Mouse (Mus musculus) adrenal gland, adult (tissue): ENCODE results near the gene Nelfb.

Experiments
- DNase-seq, 2 experiments: peaks; one replicate each; pipeline ENCODE4 v3.0.0; 2022 to 2023; ENCODE audit warnings: low spot score in 1 of 2; ENCODE audit not compliant: inconsistent age in 2 of 2

The Nelfb gene

DNA sequence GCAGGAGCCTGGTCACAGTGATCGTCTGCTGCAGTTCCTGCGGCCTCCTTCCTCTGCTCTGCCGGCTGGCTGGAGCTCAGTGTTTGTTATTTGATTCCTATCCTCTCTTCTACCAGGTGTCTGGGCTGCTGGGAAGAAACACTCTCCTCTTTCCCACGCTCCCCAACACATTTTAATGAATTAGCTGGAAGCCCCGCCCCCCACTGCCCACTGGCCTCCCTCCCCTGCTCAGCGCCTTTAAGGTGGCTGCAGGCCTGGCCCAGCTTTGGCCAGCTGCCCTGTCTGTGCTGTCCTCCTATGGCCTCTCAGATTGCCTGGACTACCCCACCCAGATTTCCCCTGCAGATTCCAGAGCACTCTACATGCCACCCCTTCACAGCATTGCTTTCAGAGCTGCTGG is 33.6 kb downstream of the Nelfb start:
- peak in 1 of 2 experiments; percentile 65 for DNase-seq

DNA sequence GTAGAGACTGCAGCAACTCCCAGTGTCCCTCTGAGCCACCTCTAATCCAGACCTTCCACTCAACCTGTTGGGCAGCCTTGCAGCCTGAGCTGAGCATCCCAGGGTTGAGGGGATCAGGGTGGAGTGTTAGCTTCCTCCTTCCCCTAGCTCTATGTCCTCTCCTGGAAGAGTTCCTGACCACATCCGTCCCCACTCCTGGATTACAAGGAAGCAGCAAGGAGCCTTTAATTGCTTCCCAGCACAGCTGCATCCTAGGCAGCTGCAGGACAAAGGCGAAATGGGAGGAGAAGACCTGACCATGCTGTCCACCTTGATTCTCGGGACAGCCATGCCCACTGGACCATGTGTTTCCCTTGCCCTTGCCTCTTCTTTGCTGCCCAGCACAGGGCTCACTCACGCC is 34.2 kb downstream of the Nelfb start:
- no peak for DNase-seq

DNA sequence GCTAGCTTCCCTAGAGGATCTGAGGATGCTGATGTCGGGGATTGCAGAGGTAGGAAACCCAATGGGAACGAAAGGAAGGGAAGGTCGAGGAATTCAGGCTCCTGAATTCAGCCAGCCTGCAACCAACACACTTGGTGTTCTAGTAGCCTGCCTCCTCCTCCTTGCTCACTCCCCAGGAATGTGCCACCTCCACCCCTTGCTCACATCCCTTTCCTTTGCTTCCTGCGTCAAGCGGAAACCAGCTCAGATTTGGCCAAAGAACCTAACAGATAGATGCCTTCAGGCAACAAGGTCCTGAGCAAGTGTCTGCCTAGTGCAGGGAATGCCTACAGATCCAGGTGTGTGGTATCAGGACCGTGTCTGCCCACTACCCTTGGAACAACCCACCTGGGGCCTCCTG is 34.7 kb downstream of the Nelfb start:
- peak in 1 of 2 experiments; percentile 59 for DNase-seq

DNA sequence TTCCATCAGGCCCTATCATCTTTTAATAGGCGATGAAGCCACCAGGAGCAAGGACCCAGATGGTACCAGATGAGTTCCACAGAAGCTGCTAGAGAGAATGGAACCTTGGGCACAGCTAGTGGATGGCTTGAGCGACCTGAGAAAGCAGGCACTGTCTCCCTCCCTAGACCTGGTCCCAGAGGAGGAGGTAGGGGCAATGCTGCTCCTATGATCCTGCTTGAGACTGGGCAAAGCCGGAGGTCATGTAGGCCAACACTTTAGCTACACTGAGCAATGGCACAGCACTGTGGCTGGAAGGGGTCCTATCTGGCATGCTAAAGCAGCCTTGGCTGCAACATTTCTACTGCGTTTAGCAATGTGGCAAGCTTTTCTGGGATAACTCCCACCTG is 35.6 kb downstream of the Nelfb start:
- DNase-seq = no peak

DNA sequence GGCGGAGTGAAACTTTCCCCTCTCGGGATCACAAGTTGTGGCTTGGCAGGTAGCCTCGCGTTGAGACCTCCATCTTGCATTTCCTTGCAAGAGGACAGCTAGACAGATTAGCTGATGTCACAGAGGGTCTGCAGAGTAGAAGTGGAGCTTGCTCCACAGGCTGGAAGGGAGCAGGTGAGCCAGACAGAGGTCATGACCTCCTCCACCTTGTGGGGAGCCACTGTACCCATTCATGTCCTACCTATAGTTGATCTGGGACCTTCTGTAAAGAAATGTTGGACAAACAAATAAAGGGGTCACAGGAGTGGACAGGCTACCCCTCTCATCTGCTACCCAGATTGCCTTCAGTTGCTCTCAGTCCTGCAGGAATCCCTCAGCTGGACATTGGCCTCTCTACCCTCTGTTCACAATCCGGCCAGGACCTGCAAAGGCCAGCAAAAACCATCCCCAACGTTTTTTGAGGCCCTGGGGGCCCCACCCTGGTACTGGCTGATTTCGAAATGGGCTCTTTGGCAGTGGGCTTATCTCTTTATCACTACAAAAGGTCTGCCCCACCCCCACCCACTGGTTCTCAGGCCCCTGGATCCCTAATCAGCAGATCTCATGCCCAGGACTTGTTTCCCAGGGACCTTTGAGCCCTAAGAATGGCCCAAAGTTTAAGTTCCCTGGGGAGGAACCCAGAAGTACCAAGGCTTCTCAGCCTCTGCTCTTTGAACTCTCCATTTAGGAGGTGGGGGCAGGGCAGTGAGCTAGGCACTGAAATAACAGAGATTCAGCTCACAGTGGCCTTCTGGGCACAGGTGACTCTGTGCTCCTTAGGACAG is 36.2 kb downstream of the Nelfb start:
- DNase-seq = no peak

DNA sequence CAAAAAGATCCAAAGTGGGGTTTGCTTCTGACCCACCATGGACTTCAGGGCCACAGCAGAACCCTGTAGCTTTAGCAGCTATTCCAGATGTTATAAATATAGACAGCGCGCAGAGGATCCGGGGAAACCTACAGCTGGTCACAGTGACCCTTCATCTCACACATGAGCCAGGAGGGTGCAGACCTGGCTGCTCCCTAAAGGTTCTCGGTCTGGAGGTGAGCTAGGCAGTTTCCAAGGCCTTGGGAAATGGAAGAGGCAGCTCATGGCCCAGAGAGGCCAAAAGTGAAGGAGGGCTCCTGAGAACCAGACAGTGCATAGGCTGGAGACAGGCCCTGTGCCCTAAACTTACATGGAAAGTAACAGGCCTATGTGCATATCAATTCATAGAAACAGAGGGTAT is 37.5 kb downstream of the Nelfb start:
- no peak for DNase-seq

DNA sequence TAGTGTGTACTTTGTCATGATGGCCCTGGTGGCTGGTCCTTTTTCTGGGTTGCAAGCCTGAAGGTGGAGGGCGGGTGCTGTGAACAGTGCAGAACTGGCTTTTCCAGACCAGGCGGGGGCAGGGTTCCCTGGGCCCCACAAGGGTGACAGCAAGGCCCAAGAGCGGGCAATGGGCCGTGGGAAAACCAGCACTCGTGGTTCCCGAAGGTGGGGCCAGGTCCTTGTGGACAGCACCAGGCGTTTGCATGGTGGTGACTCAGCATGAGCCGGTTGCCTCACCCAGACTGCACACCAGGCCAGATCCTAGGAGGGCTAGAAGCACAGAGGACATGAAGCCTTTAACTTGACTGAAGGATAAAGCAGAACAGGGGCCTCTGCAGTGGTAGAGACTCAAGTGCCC is 38.7 kb downstream of the Nelfb start:
- peak in 1 of 2 experiments; percentile 69 for DNase-seq

DNA sequence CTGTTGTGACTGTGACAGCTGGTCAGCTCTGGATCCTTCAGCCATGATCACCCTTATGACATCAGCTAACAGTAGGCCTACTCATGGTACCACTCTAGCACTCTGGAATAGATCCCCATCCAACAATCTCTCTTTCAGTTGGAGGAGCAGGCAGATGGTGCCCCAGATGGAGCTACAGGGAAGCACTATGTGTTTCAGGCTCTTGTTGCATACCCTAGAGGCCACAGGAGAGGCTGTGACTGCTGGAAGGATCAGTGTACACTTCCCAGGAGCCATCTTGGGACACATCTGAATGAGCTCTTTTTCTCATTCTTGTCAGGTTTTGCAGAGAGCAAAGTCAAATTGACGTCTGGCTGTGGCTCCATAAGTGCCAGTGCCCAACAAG is 39.5 kb downstream of the Nelfb start:
- DNase-seq = no peak

DNA sequence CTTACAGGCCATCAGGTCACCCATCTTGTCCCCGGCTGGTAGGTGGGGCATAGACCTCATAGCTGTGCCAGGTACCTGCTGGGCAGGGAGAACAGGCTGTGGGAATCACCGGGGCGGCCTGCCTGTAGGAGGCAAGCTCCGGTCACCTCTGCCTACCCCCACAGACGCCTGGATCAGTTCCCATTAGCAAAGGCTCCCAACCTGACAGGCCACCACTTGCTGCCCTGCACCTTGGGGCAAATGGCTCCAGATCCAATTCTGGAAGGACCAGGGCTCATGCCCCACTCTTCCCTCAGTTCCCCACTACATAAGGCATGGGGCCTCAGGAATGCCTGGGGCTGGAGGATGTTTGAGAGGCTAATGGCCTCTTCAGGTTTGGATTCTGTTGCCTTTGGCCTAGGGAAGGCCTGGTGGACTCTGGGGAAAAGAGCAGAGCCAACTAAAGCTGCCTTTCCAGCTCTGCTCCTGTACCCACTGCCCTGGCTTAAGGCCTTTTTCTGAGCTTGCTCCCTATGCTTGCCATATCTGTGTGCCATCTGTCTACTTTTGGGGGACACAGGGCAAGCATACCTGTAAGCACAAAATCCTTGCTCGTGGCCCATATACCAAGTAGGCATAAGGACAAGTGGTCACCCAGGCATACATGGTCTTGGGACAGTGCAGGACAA is 40.1 kb downstream of the Nelfb start:
- DNase-seq = no peak

DNA sequence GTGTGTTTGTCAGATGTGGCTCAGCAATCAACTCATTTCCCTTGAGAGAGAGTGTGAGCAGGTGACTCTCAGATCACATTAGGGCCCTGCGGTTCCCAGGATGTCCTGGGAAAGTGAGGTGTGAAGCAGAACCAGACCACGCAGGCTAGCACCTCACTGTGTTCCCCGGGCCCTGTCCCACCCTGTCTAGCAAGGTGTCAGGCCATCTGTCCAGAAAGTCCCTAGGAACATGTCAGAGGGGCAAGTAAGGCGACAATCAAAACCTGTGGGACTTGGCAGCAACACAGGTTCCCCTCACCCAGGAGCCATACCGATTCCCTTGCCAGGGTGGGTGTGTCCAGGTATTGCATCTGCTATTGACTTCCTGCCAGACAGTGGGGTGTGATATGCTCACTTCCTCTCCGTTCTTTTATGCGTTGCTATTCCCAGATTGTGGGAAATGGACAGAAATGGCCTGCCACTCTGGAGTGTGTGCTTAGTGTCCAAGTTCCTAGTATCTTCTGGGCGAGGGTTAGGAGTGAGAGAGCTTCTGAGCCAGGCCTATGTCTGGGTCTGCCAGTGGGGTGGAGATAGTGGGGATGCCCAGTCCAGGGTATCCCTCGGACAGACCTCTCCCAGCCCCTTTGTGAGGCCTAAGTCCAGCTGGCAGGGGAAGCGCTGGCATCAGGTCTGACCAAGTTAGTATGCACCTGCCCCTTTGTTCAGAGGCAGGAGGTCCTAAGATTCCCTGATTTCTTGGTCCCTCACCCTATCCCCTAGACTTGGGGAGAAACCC is 40.8 kb downstream of the Nelfb start:
- no peak for DNase-seq

DNA sequence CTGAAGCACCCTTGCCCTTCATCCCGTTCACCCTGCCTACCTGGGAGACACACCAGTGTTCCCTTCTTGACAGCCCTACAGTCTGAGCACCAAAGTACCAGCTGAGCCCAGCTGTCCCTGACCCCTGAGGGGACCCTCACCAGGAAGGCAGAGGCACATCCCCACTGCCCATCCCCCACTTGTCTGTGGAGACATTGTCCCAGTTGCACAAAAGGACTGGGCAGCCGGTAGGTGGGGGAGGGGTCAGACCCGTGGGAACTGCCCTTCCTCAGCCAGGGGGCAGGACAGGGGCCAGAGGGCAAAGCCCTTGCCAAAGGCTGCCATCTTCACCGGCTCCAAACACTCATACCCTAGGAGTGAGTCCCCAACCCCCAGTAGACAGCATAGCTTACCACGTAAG is 41.5 kb downstream of the Nelfb start:
- DNase-seq = no peak

DNA sequence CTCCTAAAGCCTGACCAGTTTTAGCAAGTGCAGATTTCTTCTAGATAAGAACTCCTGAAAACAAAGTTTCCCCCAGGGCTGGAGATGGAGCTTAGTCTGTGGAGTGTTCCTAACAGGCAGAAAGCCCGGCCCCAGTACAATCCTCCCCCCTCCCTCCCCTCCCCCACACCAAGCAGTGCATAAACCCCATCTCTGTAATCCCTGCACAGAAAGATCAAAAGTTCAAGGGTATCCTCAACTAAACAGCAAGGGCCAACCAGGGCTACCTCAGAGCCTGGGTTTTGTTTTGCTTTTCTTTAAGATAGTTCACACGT is 42.7 kb downstream of the Nelfb start:
- DNase-seq = no peak

DNA sequence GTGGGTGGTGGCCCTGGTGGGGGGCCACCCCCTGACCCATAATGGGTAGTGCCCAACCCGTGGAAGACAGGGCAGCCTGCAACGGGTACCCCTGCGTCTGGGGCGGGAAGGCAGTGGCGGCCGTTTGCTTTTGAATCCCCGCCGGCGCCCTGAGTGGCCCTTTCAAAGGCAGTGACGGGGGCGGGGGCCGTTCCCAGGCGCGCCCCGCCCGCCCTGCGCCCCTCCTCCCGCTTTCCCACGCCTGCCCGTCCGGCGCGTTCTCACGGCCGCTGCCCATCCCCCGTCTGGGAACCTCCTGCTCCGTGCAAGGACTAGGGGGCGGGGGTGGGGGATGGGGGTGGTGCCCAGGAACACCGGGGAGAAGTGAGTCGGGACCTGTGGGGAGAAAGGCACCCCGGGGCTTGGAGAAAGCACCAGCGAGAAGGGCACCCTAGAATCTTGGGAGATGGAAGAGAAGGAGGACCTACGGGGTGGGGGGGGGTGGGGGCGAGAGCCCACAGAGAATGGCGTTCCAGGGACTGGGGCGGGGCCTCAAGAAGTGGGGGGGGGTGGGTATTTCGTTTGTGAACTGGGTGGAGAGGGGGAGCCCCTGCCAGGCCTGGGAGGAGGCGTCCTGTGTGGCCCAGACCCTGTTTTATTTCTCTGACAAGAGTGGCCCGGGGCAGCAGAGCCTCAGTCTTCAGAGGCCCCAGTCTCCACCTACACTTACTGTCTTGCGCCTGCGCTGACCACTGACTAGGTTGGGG is 43.2 kb downstream of the Nelfb start:
- DNase-seq = peak; percentile 60 to 79

DNA sequence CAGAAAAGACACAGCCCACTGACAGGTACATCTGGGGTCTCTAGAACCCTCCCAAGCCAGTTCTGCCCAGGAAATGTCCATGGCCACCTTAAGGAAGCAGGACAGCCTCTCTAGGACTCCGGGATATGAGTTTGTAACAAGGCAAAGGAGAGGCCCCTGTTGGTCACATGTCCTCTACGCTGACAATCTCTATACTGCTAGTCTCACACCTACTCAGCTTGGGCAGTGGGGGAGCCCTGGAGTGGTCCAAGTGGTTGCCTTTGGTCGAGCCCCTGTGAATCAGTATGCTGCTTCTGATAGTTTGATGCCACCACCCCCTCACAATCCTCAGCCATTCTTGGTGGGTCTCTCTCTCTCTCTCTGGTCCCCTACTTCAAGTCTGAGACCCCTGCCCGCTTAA is 43.8 kb downstream of the Nelfb start:
- DNase-seq = no peak

DNA sequence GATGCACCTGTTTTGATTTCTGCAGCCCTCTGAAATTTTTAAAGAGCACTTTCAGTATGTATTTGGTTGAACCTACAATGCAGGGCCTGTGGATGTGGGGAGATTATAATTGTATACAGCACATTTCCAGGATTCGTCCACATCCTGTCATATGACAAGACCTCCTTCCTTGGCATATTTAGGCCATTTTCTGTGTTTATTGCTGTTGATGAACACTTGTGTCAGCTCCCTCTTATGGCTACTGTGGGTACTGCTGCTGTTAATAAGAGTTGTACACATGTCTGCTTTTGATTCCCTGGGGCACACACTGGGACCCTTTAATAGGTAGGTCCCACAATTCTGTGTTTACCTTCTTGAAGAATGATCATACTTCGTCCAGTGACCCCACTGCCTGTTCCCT is 53.6 kb downstream of the Nelfb start:
- peak in 1 of 2 experiments; percentile 87 for DNase-seq

DNA sequence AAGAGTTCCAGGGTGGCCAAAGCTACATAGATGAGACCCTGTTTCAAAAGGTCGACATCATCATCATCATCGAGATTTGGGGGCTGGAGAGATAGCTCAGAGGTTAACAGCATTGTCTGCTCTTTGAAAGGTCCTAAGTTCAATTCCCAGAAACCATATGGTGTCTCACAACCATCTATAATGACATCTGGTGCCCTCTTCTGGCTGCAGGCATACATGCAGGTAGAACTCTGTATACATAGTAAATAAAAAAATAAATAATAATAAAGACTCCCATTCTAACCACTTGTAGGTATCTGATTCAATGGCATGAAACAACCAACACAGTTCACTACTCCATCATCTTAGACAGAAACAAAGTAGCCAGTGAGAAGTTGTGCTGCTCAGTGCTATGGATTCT is 54.3 kb downstream of the Nelfb start:
- peak in 1 of 2 experiments; percentile 52 for DNase-seq

DNA sequence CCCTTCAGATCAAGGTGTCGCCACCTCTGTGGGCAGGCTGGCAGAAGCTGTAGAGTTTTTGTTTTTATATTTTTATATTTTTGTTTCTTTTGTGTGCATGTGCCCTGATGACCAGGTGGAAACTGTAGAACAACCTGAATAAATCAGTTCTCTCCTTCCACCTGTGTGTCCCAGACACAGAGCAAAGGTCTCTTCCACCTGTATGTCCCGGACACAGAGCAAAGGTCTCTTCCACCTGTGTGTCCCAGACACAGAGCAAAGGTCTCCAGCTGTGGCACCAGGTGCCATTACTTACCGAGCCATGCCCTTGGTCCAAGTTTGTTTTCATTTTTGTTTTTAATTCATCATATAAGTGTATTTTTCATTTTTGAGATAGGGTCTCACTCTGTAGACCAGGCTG is 55.1 kb downstream of the Nelfb start:
- no peak for DNase-seq

DNA sequence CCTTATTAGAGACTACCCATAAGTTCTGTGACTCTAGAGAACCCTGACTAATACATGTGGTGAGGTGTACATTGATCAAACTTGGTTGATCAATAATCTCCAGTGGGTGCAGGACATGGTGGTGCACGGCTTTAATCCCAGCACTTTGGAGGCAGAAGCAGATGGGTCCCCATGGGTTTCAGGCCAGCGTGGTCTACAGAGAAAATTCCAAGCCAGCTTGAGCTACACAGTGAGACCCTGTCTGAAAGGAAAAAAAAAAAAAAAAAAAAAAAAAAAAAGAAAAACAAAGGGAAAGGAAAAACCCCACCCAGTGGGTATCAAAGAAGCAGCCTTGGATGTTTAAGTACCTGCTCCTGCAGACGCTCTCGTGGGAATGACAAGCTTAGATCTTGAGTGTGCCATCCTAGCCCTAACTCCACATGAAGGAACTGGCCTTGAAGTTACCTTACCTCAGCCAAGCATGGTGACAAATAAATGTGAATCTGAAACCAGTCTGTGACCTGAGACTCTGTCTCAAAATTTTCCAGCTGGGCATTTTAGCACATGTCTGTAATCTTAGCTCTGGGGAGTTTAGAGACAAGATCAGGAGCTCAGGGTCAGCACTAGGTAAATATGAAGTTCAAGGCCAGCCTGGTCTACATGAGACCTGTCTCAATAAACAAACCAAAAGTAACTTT is 59.9 kb downstream of the Nelfb start:
- DNase-seq = peak in 1 of 2 experiments; percentile 57
